In genomic region chr4:134401856-134402570, GRCm38 (mm10) we compare ENCODE assay signal across 8 mouse cellular contexts. TPM values are rescaled to one million over a fixed set of nuclear protein-coding genes. Genes with fewer than 3 reads are reported as not detected.
DNase-seq lines count a peak whose midpoint lies in the region; ATAC-seq and TF ChIP-seq lines count a peak whose summit lies in the region.

No protein-coding gene starts in this region.

- H3K9ac ChIP-seq in lung, embryonic 14.5 days = no peak overlapping the region
- no peak overlapping the region; the same call in none of the 2 replicates for H3K9ac ChIP-seq in midbrain, embryonic 16.5 days (ENCODE audit: low read depth, low read length)

- H3K4me3 ChIP-seq in lung, embryonic 14.5 days (ENCODE audit: low read depth, low read length) = no peak overlapping the region
- no peak overlapping the region for H3K4me3 ChIP-seq in lung, adult 2 months (replicated peaks; ENCODE audit: extremely low read depth, low read depth, low read length)
- H3K4me3 ChIP-seq in embryonic facial prominence, embryonic 10.5 days = peak overlapping the region; percentile 57
- peak overlapping the region; percentile 43; the same call in 1 of the 2 replicates for H3K4me3 ChIP-seq in midbrain, embryonic 16.5 days (ENCODE audit: low read depth, low read length)

- no peak overlapping the region for H3K27ac ChIP-seq in lung, embryonic 14.5 days (ENCODE audit: low read depth)
- H3K27ac ChIP-seq in embryonic facial prominence, embryonic 10.5 days (replicated peaks) = peak overlapping the region; percentile 24; the same call in 1 of the 2 replicates
- H3K27ac ChIP-seq in midbrain, embryonic 16.5 days (ENCODE audit: low read length) = peak overlapping the region; percentile 87

- peak overlapping the region; percentile 73 for H3K4me2 ChIP-seq in lung, embryonic 14.5 days
- peak overlapping the region; percentile 77 for H3K4me2 ChIP-seq in midbrain, embryonic 16.5 days (ENCODE audit: low read length)

- H3K9me3 ChIP-seq in lung, embryonic 14.5 days (ENCODE audit: low read depth, low read length) = no peaks in the 10 kb centered on the region
- no peaks in the 10 kb centered on the region for H3K9me3 ChIP-seq in embryonic facial prominence, embryonic 10.5 days
- no peaks in the 10 kb centered on the region for H3K9me3 ChIP-seq in midbrain, embryonic 16.5 days (replicated peaks; ENCODE audit: control insufficient read depth, low read length, poor library complexity, severe bottlenecking)

- 52% methylated on average over 16 of the region's 16 CpGs for WGBS in lung, embryonic 14.5 days
- WGBS in lung, adult 2 months = 43% methylated on average over 16 of the region's 16 CpGs
- 68% methylated on average over 16 of the region's 16 CpGs for WGBS in embryonic facial prominence, embryonic 10.5 days
- WGBS in midbrain, embryonic 16.5 days = 67% methylated on average over 16 of the region's 16 CpGs

- no peaks in the 10 kb centered on the region for H3K36me3 ChIP-seq in lung, embryonic 14.5 days (ENCODE audit: insufficient read depth)
- H3K36me3 ChIP-seq in embryonic facial prominence, embryonic 10.5 days (replicated peaks) = no peaks in the 10 kb centered on the region
- no peaks in the 10 kb centered on the region for H3K36me3 ChIP-seq in midbrain, embryonic 16.5 days (ENCODE audit: control insufficient read depth, insufficient read depth, low read length)

- no peaks in the 10 kb centered on the region for H3K27me3 ChIP-seq in lung, embryonic 14.5 days (ENCODE audit: insufficient read depth, low read length)
- H3K27me3 ChIP-seq in embryonic facial prominence, embryonic 10.5 days (replicated peaks; ENCODE audit: low read depth, poor library complexity, severe bottlenecking) = 0 out of 2 replicates have a peak, but pooled peaks cover 12% of the 10 kb centered on the region
- H3K27me3 ChIP-seq in midbrain, embryonic 16.5 days (ENCODE audit: control insufficient read depth, insufficient read depth, low read depth, low read length) = no peaks in the 10 kb centered on the region

- H3K4me1 ChIP-seq in lung, embryonic 14.5 days (ENCODE audit: insufficient read depth) = peaks cover 8% of the 10 kb centered on the region; the same call in 1 of the 2 replicates
- peaks cover 11% of the 10 kb centered on the region for H3K4me1 ChIP-seq in lung, adult 2 months (ENCODE audit: control insufficient read depth, insufficient read depth, low read length)
- H3K4me1 ChIP-seq in embryonic facial prominence, embryonic 10.5 days = peaks cover 42% of the 10 kb centered on the region
- H3K4me1 ChIP-seq in midbrain, embryonic 16.5 days (ENCODE audit: control insufficient read depth, insufficient read depth, low read length) = peaks cover 29% of the 10 kb centered on the region

- TF ChIP-seq CTCF in lung, embryonic 14.5 days (IDR thresholded peaks at IDR 0.05; ENCODE audit: low read depth) = no peak
- no peak for TF ChIP-seq CTCF in lung, adult 2 months (IDR thresholded peaks at IDR 0.05; ENCODE audit: insufficient read depth, low read length)

- no peak for DNase-seq in lung, embryonic 14.5 days
- DNase-seq in lung, adult 2 months = no peak
- peak; percentile 12 for DNase-seq in embryonic facial prominence, embryonic 10.5 days (ENCODE audit: low spot score)
- DNase-seq in induced T-regulatory cell, adult 2 months (ENCODE audit: low read depth) = peak; percentile 14
- DNase-seq in spleen, adult 18-20 months = no peak
- DNase-seq in urinary bladder, adult 2 months (ENCODE audit: low spot score) = no peak
- DNase-seq in adipocyte (ENCODE audit: low spot score) = no peak

- ATAC-seq in lung, embryonic 14.5 days (ENCODE audit: insufficient read depth) = peak; percentile 39
- ATAC-seq in midbrain, embryonic 16.5 days = 0 out of 2 replicates have a peak, but pooled peaks have one; percentile 26

- TF ChIP-seq POLR2A in lung, adult 2 months (IDR thresholded peaks at IDR 0.05; ENCODE audit: borderline replicate concordance, extremely low read depth, low read depth, low read length) = no peak

RNA-seq across cellular contexts. Expression of gene Pafah2, which starts 5.9 kb away (rescaled TPM):
- 10.5 and 12.2 TPM in 2 replicates for polyA plus RNA-seq in lung, embryonic 14.5 days (2014; fragmentation: Nextera tagmentation; extraction: Ambion mirVana)
- 35.6 and 41.0 TPM in 2 replicates for polyA plus RNA-seq in lung, adult 2 months (2012; rRNA removed)
- polyA plus RNA-seq in embryonic facial prominence, embryonic 10.5 days (2016; fragmentation: Nextera tagmentation; extraction: Ambion mirVana) = 7.0 and 8.3 TPM in 2 replicates
- polyA plus RNA-seq in midbrain, embryonic 16.5 days (2015; fragmentation: Nextera tagmentation; extraction: Ambion mirVana) = 7.5 and 8.8 TPM in 2 replicates
- polyA plus RNA-seq in urinary bladder, adult 2 months (2012; rRNA removed) = 37.9 and 39.9 TPM in 2 replicates

RNA-seq across cellular contexts. Expression of gene Extl1, which starts 18.4 kb away (rescaled TPM):
- 2.9 and 3.7 TPM in 2 replicates for polyA plus RNA-seq in lung, embryonic 14.5 days (2014; fragmentation: Nextera tagmentation; extraction: Ambion mirVana)
- polyA plus RNA-seq in lung, adult 2 months (2012; rRNA removed) = 1.9 and 3.7 TPM in 2 replicates
- 0.25 and 0.66 TPM in 2 replicates for polyA plus RNA-seq in embryonic facial prominence, embryonic 10.5 days (2016; fragmentation: Nextera tagmentation; extraction: Ambion mirVana)
- 0.45 and 0.58 TPM in 2 replicates for polyA plus RNA-seq in midbrain, embryonic 16.5 days (2015; fragmentation: Nextera tagmentation; extraction: Ambion mirVana)
- 9.8 and 10.9 TPM in 2 replicates for polyA plus RNA-seq in urinary bladder, adult 2 months (2012; rRNA removed)

RNA-seq across cellular contexts. Expression of gene Slc30a2, which starts 59.0 kb away (rescaled TPM):
- polyA plus RNA-seq in lung, embryonic 14.5 days (2014; fragmentation: Nextera tagmentation; extraction: Ambion mirVana) = 0.05 TPM in 1 of 2 replicates, not detected in the other
- polyA plus RNA-seq in lung, adult 2 months (2012; rRNA removed) = 0.41 and 0.51 TPM in 2 replicates
- polyA plus RNA-seq in embryonic facial prominence, embryonic 10.5 days (2016; fragmentation: Nextera tagmentation; extraction: Ambion mirVana) = 0.07 TPM in 1 of 2 replicates, not detected in the other
- 0.26 and 0.30 TPM in 2 replicates for polyA plus RNA-seq in midbrain, embryonic 16.5 days (2015; fragmentation: Nextera tagmentation; extraction: Ambion mirVana)
- 0.06 and 0.08 TPM in 2 replicates for polyA plus RNA-seq in urinary bladder, adult 2 months (2012; rRNA removed)

Comparison
In these comparisons a context has a peak if more than half of its experiments do, and no peak if none do; other contexts are left out.
1. DNase-seq: peak in embryonic facial prominence, embryonic 10.5 days (single experiment) and induced T-regulatory cell, adult 2 months (single experiment); none in lung, embryonic 14.5 days (single experiment), lung, adult 2 months (single experiment), spleen, adult 18-20 months (0 of 2), urinary bladder, adult 2 months (single experiment) and adipocyte (single experiment).
2. H3K4me3 ChIP-seq: peak in embryonic facial prominence, embryonic 10.5 days (single experiment) and midbrain, embryonic 16.5 days (single experiment); none in lung, embryonic 14.5 days (single experiment) and lung, adult 2 months (single experiment).